Mouse (Mus musculus) forebrain, embryonic 12.5 days (tissue): ENCODE results near the gene Exoc4. TPM values are rescaled to one million over a fixed set of nuclear protein-coding genes. Genes with fewer than 3 reads are reported as not detected.

Source experiments
- ATAC-seq: fragments of 200-750 bp; cut with Nextera tagmentation; 2 replicates; pipeline ENCODE4 v1.8.0; 2017; ENCODE audit warnings: moderate TSS enrichment; ENCODE audit not compliant: low FRiP score
- H3K27ac ChIP-seq: fragments of 300-500 bp; sonication (generic); 2 replicates; pipeline ENCODE4 v1.5.1; 2016; ENCODE audit warnings: mild to moderate bottlenecking
- H3K27me3 ChIP-seq: fragments of 300-500 bp; sonication (generic); 2 replicates; pipeline ENCODE4 v1.6.1; 2016; ENCODE audit warnings: mild to moderate bottlenecking
- H3K36me3 ChIP-seq: fragments of 300-500 bp; sonication (generic); replicated peaks from 2 replicates; pipeline ENCODE4 v1.6.1; 2016; ENCODE audit warnings: mild to moderate bottlenecking
- H3K4me1 ChIP-seq: fragments of 300-500 bp; sonication (generic); 2 replicates; pipeline ENCODE4 v1.6.1; 2016
- H3K4me2 ChIP-seq: fragments of 300-500 bp; sonication (generic); 2 replicates; pipeline ENCODE4 v1.6.1; 2016; ENCODE audit warnings: mild to moderate bottlenecking, moderate library complexity
- H3K4me3 ChIP-seq: fragments of 300-500 bp; sonication (generic); replicated peaks from 2 replicates; pipeline ENCODE4 v1.5.1; 2016; ENCODE audit warnings: mild to moderate bottlenecking
- H3K9ac ChIP-seq: fragments of 300-500 bp; sonication (generic); 2 replicates; pipeline ENCODE4 v1.6.1; 2016; ENCODE audit warnings: mild to moderate bottlenecking
- H3K9me3 ChIP-seq: fragments of 300-500 bp; sonication (generic); 2 replicates; pipeline ENCODE4 v1.6.1; 2016
- WGBS: fragments of 180-500 bp; shearing (Covaris S2); methylation state at CpG from one replicate; pipeline ENCODE4 v1.1.7; 2016; 5-methylcytosine and 5-hydroxymethylcytosine counted together
- polyA plus RNA-seq: library from polyadenylated mRNA; unstranded; fragments of >200 nt; fragmentation: Nextera tagmentation; extraction: Ambion mirVana; gene quantifications from 2 replicates; pipeline ENCODE4 v1.2.1, GENCODE M21; 2016

Gene Exoc4
- polyA plus RNA-seq, 1 experiment from 2014 or later, result 56.8 TPM

DNA sequence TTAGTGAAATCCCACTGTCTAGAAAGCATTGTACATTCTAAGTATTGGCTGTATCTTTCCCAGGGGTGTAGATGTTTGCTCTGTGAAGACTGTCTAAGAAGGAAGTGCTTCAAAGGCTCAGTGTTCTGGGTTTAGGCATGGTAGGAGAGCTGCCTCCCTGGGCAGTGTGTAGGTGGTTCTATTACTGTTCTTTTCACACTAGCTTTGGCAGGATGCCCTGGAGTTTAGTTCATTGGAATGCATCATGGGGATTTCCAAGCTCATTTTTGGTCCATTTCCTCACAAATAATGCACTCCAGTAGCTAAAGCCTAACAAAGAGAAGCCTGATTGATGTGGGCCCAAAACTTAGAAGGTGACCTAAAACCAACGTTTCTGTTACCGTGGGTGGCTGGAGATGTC is 555.9 kb downstream of the Exoc4 start:
- Histone ChIP-seq H3K4me1 (peaks cover 8% of the 10 kb centered on the region; the same call in 1 of the 2 replicates), H3K9me3 (no peaks in the 10 kb centered on the region), H3K9ac (no peak overlapping the region), H3K36me3 (no peaks in the 10 kb centered on the region), H3K4me2 (no peak overlapping the region), H3K27ac (0 out of 2 replicates have a peak overlapping the region, but pooled peaks have one; percentile 19), H3K4me3 (no peak overlapping the region), H3K27me3 (no peaks in the 10 kb centered on the region)
- no peak for ATAC-seq
- 43% methylated on average over 2 of the region's 2 CpGs for WGBS

DNA sequence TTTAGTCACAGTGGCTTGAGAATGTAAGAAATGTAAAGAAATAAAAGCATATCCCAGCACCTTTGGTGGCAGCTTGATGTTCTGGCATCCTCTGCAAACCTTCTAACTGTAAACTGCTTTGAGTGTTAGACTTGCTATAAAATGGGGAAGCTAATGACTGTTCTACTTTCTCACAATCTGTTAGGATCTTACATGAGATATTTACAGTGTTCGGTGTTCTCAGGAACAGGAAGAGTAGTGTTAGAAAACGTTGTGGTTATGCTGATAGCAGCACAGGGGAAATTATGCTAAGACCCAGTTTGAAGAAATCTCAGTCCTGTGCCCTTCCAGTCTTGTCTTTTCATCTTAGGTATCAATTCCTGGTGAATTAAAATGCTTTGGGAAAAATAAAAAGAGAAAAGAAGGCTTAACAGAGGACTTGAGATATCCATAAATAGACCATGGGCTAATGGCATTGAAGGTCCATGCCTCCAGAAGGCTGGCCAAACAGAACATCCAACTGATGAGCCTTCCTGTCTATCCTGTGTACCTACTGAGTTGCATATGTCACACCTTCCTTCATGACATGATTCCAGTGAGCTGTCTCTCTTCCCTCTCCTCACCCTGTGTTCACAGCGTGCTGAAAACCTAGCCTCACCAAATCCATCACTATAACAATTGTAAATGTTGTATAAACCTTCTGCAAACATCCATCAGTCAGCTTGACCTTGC is 557.3 kb downstream of the Exoc4 start:
- H3K4me3 ChIP-seq, result no peak overlapping the region
- WGBS, result 89% methylated on average over 3 of the region's 3 CpGs
- no peak for ATAC-seq
- no peak overlapping the region for H3K9ac ChIP-seq
- H3K36me3 ChIP-seq, result no peaks in the 10 kb centered on the region
- H3K27me3 ChIP-seq, result no peaks in the 10 kb centered on the region
- peaks cover 8% of the 10 kb centered on the region; the same call in 1 of the 2 replicates for H3K4me1 ChIP-seq
- H3K9me3 ChIP-seq, result no peaks in the 10 kb centered on the region
- H3K4me2 ChIP-seq, result no peak overlapping the region
- no peak overlapping the region for H3K27ac ChIP-seq

- no peak for ATAC-seq
- no peaks in the 10 kb centered on the region for H3K9me3 ChIP-seq
Measured at GRCm38 (mm10) chr6:33814386-33814785, 565.5 kb downstream of the Exoc4 start.

DNA sequence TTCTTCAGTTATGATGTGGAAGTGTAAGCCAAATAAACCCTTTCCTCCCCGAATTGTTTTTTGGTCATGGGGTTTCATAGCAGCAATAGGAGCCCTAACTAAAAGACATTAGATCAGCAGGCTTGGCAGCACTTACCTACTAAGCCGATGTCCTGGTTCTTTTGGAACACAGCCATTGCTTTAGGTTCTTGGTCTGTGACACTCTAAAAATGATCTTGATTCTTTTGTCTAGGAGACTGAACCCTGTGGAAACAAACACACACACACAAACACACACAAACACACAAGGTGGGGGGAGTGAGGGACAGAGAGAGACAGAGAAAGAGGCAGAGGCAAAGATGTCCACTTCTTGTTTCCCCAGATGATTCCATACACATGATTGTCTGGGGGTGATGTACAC is 574.3 kb downstream of the Exoc4 start:
- Histone ChIP-seq H3K4me2 (no peak overlapping the region), H3K27ac (no peak overlapping the region), H3K27me3 (no peaks in the 10 kb centered on the region), H3K9ac (no peak overlapping the region), H3K9me3 (no peaks in the 10 kb centered on the region), H3K36me3 (no peaks in the 10 kb centered on the region), H3K4me1 (peaks cover 2% of the 10 kb centered on the region; the same call in 1 of the 2 replicates), H3K4me3 (no peak overlapping the region)
- no peak for ATAC-seq
- 94% methylated on average over 2 of the region's 2 CpGs for WGBS

More at GRCm38 (mm10) chr6:33814386-33814785, 565.5 kb downstream of the Exoc4 start:
- Histone ChIP-seq H3K9ac (no peak overlapping the region), H3K4me1 (peaks cover 8% of the 10 kb centered on the region; the same call in 1 of the 2 replicates), H3K27me3 (no peaks in the 10 kb centered on the region), H3K36me3 (no peaks in the 10 kb centered on the region), H3K4me3 (no peak overlapping the region), H3K27ac (no peak overlapping the region), H3K4me2 (no peak overlapping the region)
- WGBS, result 57% methylated on average over 2 of the region's 2 CpGs

DNA sequence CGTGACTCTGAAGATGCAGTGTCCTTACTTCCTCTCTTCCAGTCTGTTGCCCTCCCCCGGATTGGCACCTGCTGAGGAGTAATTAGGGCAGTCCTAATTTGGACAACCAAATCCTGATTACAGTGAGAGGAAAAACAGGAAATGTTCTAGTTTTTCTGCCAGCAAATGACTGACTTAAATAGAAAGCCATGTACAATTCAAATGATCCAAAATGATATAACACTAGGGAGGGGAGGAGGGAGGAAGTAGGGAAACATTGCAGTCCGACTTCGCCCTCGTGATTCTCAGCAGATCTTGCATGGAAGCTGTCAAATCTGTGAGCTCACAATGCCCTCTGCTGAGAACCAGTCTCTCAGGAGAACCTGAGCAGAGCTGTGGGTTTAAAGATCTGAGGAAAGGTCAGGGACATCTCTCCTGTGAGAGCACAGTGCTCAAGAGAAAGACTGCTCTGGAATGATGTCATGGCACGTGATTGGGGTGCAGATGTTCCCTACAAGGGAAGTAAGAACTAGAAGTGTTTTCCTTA is 575.0 kb downstream of the Exoc4 start:
- no peak for ATAC-seq
- Histone ChIP-seq H3K9me3 (no peaks in the 10 kb centered on the region), H3K36me3 (no peaks in the 10 kb centered on the region), H3K4me3 (no peak overlapping the region), H3K4me1 (peaks cover 5% of the 10 kb centered on the region; the same call in 1 of the 2 replicates), H3K9ac (no peak overlapping the region), H3K27me3 (no peaks in the 10 kb centered on the region), H3K27ac (no peak overlapping the region), H3K4me2 (no peak overlapping the region)
- WGBS, result 68% methylated on average over 6 of the region's 6 CpGs

DNA sequence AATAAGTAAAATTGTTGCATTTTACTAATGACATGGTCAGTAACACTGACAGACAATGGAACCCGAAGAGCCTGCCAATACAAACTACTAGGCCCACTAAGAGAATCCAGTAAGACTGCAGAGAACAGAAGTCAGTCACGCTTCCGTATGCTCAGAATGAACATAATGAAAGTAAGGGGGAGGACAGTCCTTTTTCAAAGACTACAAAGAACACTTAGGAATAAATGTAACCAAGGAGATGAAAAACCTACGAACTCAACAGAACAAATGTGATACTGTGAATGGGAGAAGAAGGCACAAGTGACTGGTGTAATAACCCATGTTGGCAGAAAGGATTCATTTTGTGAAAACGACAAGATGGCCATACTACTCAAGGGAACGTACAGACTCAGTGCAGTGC is 579.6 kb downstream of the Exoc4 start:
- Histone ChIP-seq H3K9me3 (no peaks in the 10 kb centered on the region), H3K4me1 (peaks cover 11% of the 10 kb centered on the region), H3K4me3 (no peak overlapping the region), H3K36me3 (no peaks in the 10 kb centered on the region), H3K4me2 (no peak overlapping the region), H3K27ac (no peak overlapping the region), H3K9ac (no peak overlapping the region), H3K27me3 (no peaks in the 10 kb centered on the region)
- no peak for ATAC-seq
- 64% methylated on average over 6 of the region's 6 CpGs for WGBS

- no peaks in the 10 kb centered on the region for H3K9me3 ChIP-seq
- H3K4me2 ChIP-seq, result no peak overlapping the region
- no peaks in the 10 kb centered on the region for H3K36me3 ChIP-seq
- H3K4me3 ChIP-seq, result no peak overlapping the region
- no peak overlapping the region for H3K27ac ChIP-seq
- H3K4me1 ChIP-seq, result peaks cover 14% of the 10 kb centered on the region
- no peak for ATAC-seq
- H3K9ac ChIP-seq, result no peak overlapping the region
- H3K27me3 ChIP-seq, result no peaks in the 10 kb centered on the region
- WGBS, result 92% methylated on average over 4 of the region's 4 CpGs
Measured at GRCm38 (mm10) chr6:33829261-33829660, 580.4 kb downstream of the Exoc4 start.

GRCm38 (mm10) chr6:33831276-33831675 is 582.4 kb downstream of the Exoc4 start:
- no peak overlapping the region for H3K4me2 ChIP-seq
- H3K27me3 ChIP-seq, result no peaks in the 10 kb centered on the region
- WGBS, result 84% methylated on average over 3 of the region's 3 CpGs

GRCm38 (mm10) chr6:33832978-33833377 is 584.1 kb downstream of the Exoc4 start:
- Histone ChIP-seq H3K4me1 (peaks cover 16% of the 10 kb centered on the region), H3K27ac (peak overlapping the region; percentile 61; the same call in 1 of the 2 replicates), H3K4me2 (no peak overlapping the region), H3K36me3 (no peaks in the 10 kb centered on the region), H3K9me3 (no peaks in the 10 kb centered on the region), H3K4me3 (no peak overlapping the region), H3K27me3 (no peaks in the 10 kb centered on the region), H3K9ac (no peak overlapping the region)
- WGBS, result 54% methylated on average over 4 of the region's 4 CpGs
- no peak for ATAC-seq

More at GRCm38 (mm10) chr6:33831276-33831675, 582.4 kb downstream of the Exoc4 start:
- no peaks in the 10 kb centered on the region for H3K9me3 ChIP-seq
- H3K4me1 ChIP-seq, result peaks cover 16% of the 10 kb centered on the region
- no peak for ATAC-seq
- H3K36me3 ChIP-seq, result no peaks in the 10 kb centered on the region
- no peak overlapping the region for H3K27ac ChIP-seq
- H3K4me3 ChIP-seq, result no peak overlapping the region
- no peak overlapping the region for H3K9ac ChIP-seq

DNA sequence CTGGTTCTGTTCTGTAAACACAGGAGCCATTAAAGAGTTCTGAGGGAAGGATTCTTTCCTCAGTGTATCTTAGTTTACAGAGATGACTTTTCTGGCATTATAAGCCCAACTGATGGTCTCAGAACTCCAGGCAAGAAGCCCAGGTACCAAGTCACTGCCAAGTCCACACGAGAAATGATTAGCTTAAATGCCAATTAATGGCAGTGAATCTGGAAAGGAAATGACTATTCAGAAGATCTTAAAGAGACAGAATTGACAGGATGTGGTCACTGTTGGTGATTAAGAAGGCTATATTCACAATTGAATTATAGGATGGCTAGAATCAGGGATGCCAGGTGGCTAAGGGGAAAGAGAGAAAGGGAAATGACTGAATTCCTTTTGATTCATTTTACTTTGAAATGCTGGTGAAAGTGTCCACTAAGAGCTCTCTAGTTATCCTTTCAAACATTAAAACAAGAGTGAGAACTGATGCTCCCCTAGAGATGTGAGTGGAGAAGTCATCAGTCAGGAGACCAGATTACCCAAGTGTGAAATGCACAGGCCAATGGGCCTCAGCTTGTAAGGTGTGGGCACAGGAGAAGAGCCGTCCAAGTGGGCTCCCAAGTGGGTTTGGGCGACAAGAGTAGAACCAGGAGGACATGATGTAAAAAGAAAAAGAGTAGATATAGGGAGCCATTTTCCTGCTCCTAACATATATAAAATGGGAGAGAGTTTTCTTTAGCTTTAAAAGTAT is 587.3 kb downstream of the Exoc4 start:
- no peak overlapping the region for H3K4me3 ChIP-seq
- 80% methylated on average over 3 of the region's 3 CpGs for WGBS

DNA sequence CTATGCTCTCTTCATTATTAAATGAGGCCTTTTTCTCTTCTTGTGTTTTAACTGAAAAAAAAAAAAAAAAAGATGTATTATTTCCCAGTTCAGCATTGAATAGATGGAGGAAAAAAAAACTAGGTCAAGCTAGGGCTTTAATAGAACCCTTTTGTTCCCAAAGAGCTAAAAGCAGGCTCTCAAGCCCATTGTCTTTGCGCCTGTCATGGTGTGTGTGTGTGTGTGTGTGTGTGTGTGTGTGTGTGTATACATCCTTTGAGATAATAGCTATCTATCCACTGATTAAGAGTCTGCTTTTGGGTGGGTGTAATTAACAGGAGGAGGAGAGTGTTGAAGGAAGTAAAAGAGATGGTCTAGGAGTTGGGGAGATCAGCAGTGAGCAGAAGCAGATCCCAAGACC is 594.0 kb downstream of the Exoc4 start:
- Histone ChIP-seq H3K4me3 (no peak overlapping the region), H3K36me3 (no peaks in the 10 kb centered on the region), H3K9ac (no peak overlapping the region), H3K27ac (no peak overlapping the region), H3K27me3 (no peaks in the 10 kb centered on the region), H3K4me2 (no peak overlapping the region), H3K4me1 (peaks cover 14% of the 10 kb centered on the region), H3K9me3 (no peaks in the 10 kb centered on the region)
- ATAC-seq, result no peak
- 18% methylated on average over 1 of the region's 1 CpGs for WGBS

More for the DNA sequence above, 587.3 kb downstream of the Exoc4 start:
- Histone ChIP-seq H3K4me1 (peaks cover 11% of the 10 kb centered on the region), H3K9me3 (no peaks in the 10 kb centered on the region), H3K36me3 (no peaks in the 10 kb centered on the region), H3K27me3 (no peaks in the 10 kb centered on the region), H3K27ac (no peak overlapping the region), H3K9ac (no peak overlapping the region), H3K4me2 (no peak overlapping the region)
- ATAC-seq, result no peak

- H3K27ac ChIP-seq, result no peak overlapping the region
- H3K4me2 ChIP-seq, result no peak overlapping the region
- ATAC-seq, result no peak
- no peaks in the 10 kb centered on the region for H3K27me3 ChIP-seq
- H3K36me3 ChIP-seq, result no peaks in the 10 kb centered on the region
- H3K4me3 ChIP-seq, result no peak overlapping the region
- H3K4me1 ChIP-seq, result peaks cover 11% of the 10 kb centered on the region
- H3K9me3 ChIP-seq, result no peaks in the 10 kb centered on the region
- WGBS, result 65% methylated on average over 3 of the region's 3 CpGs
- H3K9ac ChIP-seq, result no peak overlapping the region
Measured at GRCm38 (mm10) chr6:33859049-33859448, 610.2 kb downstream of the Exoc4 start.
